Mouse (Mus musculus) ES-Bruce4 (cell line): ENCODE results near the gene Trp53i13. TPM values are rescaled to one million over a fixed set of nuclear protein-coding genes. Genes with fewer than 3 reads are reported as not detected.
A peak's percentile ranks its signal among the peaks of the same experiment; 100 is the strongest.

ENCODE experiments used
- H3K27ac ChIP-seq: 2 replicates; pipeline ENCODE4 v1.5.1; 2012; ENCODE audit warnings: low read length, inconsistent platforms; ENCODE audit not compliant: insufficient read depth
- H3K27me3 ChIP-seq: 2 replicates; pipeline ENCODE4 v1.6.1; 2012; ENCODE audit warnings: mild to moderate bottlenecking, low read length, inconsistent platforms; ENCODE audit not compliant: control insufficient read depth, poor library complexity, insufficient read depth, severe bottlenecking
- H3K36me3 ChIP-seq: 2 replicates; pipeline ENCODE4 v1.6.1; 2012; ENCODE audit warnings: inconsistent platforms, mild to moderate bottlenecking, low read length, moderate library complexity; ENCODE audit not compliant: control insufficient read depth, poor library complexity, insufficient read depth, severe bottlenecking
- H3K4me1 ChIP-seq: one replicate; pipeline ENCODE4 v1.8.1; 2011; ENCODE audit warnings: low read length; ENCODE audit not compliant: control insufficient read depth, insufficient read depth
- H3K4me3 ChIP-seq: 2 replicates; pipeline ENCODE4 v1.5.1; 2011; ENCODE audit warnings: low read depth, mild to moderate bottlenecking, low read length
- H3K9ac ChIP-seq: 2 replicates; pipeline ENCODE4 v1.6.1; 2012; ENCODE audit warnings: low read depth, mild to moderate bottlenecking, inconsistent platforms; ENCODE audit not compliant: poor library complexity, severe bottlenecking
- H3K9me3 ChIP-seq: replicated peaks from 2 replicates; pipeline ENCODE4 v1.6.1; 2012; ENCODE audit warnings: mild to moderate bottlenecking, low read length, inconsistent platforms; ENCODE audit not compliant: control insufficient read depth, poor library complexity, insufficient read depth, severe bottlenecking
- CTCF ChIP-seq: IDR thresholded peaks from one replicate; pipeline ENCODE4 v1.8.1; 2011; ENCODE audit warnings: low read depth, low read length
- EP300 ChIP-seq: IDR thresholded peaks from 2 replicates; pipeline ENCODE4 v1.6.1; 2011; ENCODE audit warnings: low read depth, low read length; ENCODE audit not compliant: insufficient read depth
- POLR2A ChIP-seq: IDR thresholded peaks from one replicate; pipeline ENCODE4 v1.8.1; 2011; ENCODE audit warnings: low read length; ENCODE audit not compliant: insufficient read depth
- polyA plus RNA-seq: library from polyadenylated mRNA; stranded (reverse); fragments of >200 nt; gene quantifications from 2 replicates; pipeline ENCODE4 v1.2.4, GENCODE M21; 2011; ENCODE audit warnings: low read depth; ENCODE audit not compliant: missing spikeins, insufficient read depth, insufficient read length

Trp53i13 gene
- polyA plus RNA-seq, 1 experiment = 8.2 TPM

- H3K27ac ChIP-seq = peak overlapping the region; percentile 96
- TF ChIP-seq CTCF (no peak), EP300 (no peak), POLR2A (no peak)
- no peaks in the 10 kb centered on the region for H3K9me3 ChIP-seq
- H3K9ac ChIP-seq = peak overlapping the region; percentile 29
- peaks cover 21% of the 10 kb centered on the region for H3K4me1 ChIP-seq
- no peaks in the 10 kb centered on the region for H3K27me3 ChIP-seq
- H3K4me3 ChIP-seq = peak overlapping the region; percentile 3; the same call in 1 of the 2 replicates
- H3K36me3 ChIP-seq = peaks cover 6% of the 10 kb centered on the region
Measured at GRCm38 (mm10) chr11:77498261-77499139, 17.3 kb downstream of the Trp53i13 start.

- Histone ChIP-seq H3K27ac (peak overlapping the region; percentile 96), H3K27me3 (no peaks in the 10 kb centered on the region), H3K9ac (peak overlapping the region; percentile 29), H3K36me3 (peaks cover 6% of the 10 kb centered on the region), H3K4me1 (peaks cover 17% of the 10 kb centered on the region), H3K4me3 (peak overlapping the region; percentile 13; the same call in 1 of the 2 replicates), H3K9me3 (no peaks in the 10 kb centered on the region)
- TF ChIP-seq POLR2A = no peak
- peak; percentile 75 for TF ChIP-seq EP300
Measured at GRCm38 (mm10) chr11:77497851-77498250, 17.9 kb downstream of the Trp53i13 start.

GRCm38 (mm10) chr11:77497341-77497756, 18.4 kb downstream of the Trp53i13 start:
- no peaks in the 10 kb centered on the region for H3K9me3 ChIP-seq
- peak overlapping the region; percentile 13; the same call in 1 of the 2 replicates for H3K4me3 ChIP-seq
- H3K27ac ChIP-seq = peak overlapping the region; percentile 96
- peak overlapping the region; percentile 31 for H3K9ac ChIP-seq
- H3K4me1 ChIP-seq = peaks cover 17% of the 10 kb centered on the region
- TF ChIP-seq POLR2A (no peak), CTCF (peak; percentile 12), EP300 (peak; percentile 75)
- H3K36me3 ChIP-seq = peaks cover 6% of the 10 kb centered on the region
- H3K27me3 ChIP-seq = no peaks in the 10 kb centered on the region

GRCm38 (mm10) chr11:77495507-77495906, 20.3 kb downstream of the Trp53i13 start:
- H3K36me3 ChIP-seq = no peaks in the 10 kb centered on the region; the same call in 1 of the 2 replicates
- TF ChIP-seq POLR2A = no peak
- H3K4me1 ChIP-seq = peaks cover 17% of the 10 kb centered on the region
- H3K27ac ChIP-seq = no peak overlapping the region; the same call in 1 of the 2 replicates
- no peak overlapping the region for H3K9ac ChIP-seq
- H3K4me3 ChIP-seq = no peak overlapping the region
- H3K9me3 ChIP-seq = no peaks in the 10 kb centered on the region
- H3K27me3 ChIP-seq = no peaks in the 10 kb centered on the region

GRCm38 (mm10) chr11:77494782-77495181, 21.0 kb downstream of the Trp53i13 start:
- Histone ChIP-seq H3K4me3 (peak overlapping the region; percentile 83), H3K27me3 (peaks cover under 1% of the 10 kb centered on the region), H3K4me1 (peaks cover 15% of the 10 kb centered on the region), H3K36me3 (no peaks in the 10 kb centered on the region; the same call in 1 of the 2 replicates), H3K27ac (no peak overlapping the region), H3K9ac (peak overlapping the region; percentile 94), H3K9me3 (no peaks in the 10 kb centered on the region)
- TF ChIP-seq EP300 = no peak
- TF ChIP-seq CTCF = no peak
- TF ChIP-seq POLR2A = no peak

GRCm38 (mm10) chr11:77494344-77494676, 21.5 kb downstream of the Trp53i13 start:
- Histone ChIP-seq H3K27ac (peak overlapping the region; percentile 63; the same call in 1 of the 2 replicates), H3K36me3 (no peaks in the 10 kb centered on the region), H3K27me3 (peaks cover 4% of the 10 kb centered on the region), H3K9me3 (no peaks in the 10 kb centered on the region), H3K9ac (peak overlapping the region; percentile 94), H3K4me3 (peak overlapping the region; percentile 83), H3K4me1 (peaks cover 15% of the 10 kb centered on the region)
- no peak for TF ChIP-seq CTCF
- TF ChIP-seq EP300 = no peak
- TF ChIP-seq POLR2A = no peak
